8 mouse cellular contexts compared by ENCODE assay signal in the genomic region with DNA sequence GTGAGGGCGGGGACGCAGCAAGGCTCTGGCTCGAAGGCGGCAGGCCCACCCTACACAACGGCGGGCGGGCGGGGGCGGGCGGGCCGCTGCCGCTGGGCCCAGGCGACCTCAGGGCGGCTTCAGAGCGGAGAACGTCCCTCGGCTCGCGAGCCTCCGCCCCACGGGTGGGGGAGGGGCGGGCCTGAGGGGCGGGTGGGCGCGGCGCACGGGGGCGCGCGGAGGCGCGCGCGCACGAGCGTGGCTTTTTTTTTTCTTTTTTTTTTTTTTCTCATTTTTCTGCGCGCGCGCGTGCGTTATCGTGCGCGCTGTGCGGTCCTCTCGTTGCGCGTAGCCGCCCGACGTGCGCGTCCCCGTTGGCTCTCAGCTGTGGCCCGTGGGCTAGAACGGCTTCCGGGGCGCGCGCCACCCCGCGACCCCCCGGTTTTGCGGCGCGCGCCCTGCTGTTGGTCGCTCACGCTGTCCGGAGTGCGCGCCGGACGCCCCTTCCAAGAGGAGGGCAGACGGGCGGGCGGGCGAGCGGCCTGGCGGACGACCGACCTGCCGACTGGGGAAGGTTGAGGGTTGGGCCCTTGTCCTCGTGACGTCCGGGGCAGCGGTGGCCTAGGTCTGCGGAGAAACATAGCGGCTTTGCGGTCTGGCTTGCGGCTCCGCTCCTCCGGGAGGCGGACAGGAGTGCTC. TPM values are rescaled to one million over a fixed set of nuclear protein-coding genes. Genes with fewer than 3 reads are reported as not detected.
DNase-seq lines count a peak whose midpoint lies in the region; ATAC-seq and TF ChIP-seq lines count a peak whose summit lies in the region.

No protein-coding gene starts in this region.

- CTCF ChIA-PET in Patski (lab: Charles Lee): no interaction called here

- H3K9ac ChIP-seq in hindbrain, embryonic 14.5 days: peak overlapping the region; percentile 86

- ATAC-seq in Patski: peak; percentile 38
- peak; percentile 79 for ATAC-seq in hindbrain, embryonic 14.5 days (ENCODE audit: low FRiP score)

- peaks cover 21% of the 10 kb centered on the region for H3K4me1 ChIP-seq in hindbrain, embryonic 14.5 days (replicated peaks; ENCODE audit: control insufficient read depth, insufficient read depth, low read length)

- peak overlapping the region; percentile 98 for H3K27ac ChIP-seq in hindbrain, embryonic 14.5 days

- peak; percentile 27 for DNase-seq in Patski (ENCODE audit: low read depth, low spot score)
- peak; percentile 94 to 96 for DNase-seq in cerebellum, postnatal 10 days
- peak; percentile 60 to 77 for DNase-seq in frontal cortex, postnatal 14 days (ENCODE audit: low spot score in 2 of 2)
- DNase-seq in hindbrain, embryonic 14.5 days (ENCODE audit: low spot score): peak; percentile 91
- peak; percentile 69 to 75 for DNase-seq in layer of hippocampus, postnatal 25 days (ENCODE audit: extremely low spot score in 1 of 2, low spot score in 1 of 2)
- peak; percentile 71 for DNase-seq in lung, postnatal 25 days (ENCODE audit: low spot score)
- peak; percentile 38 for DNase-seq in retina, adult 2 months (ENCODE audit: low read depth, low spot score)
- peak; percentile 87 for DNase-seq in thymus, postnatal 25 days

- peak overlapping the region; percentile 67 for H3K4me2 ChIP-seq in hindbrain, embryonic 14.5 days (replicated peaks)

- no peaks in the 10 kb centered on the region for H3K27me3 ChIP-seq in Patski
- no peaks in the 10 kb centered on the region for H3K27me3 ChIP-seq in hindbrain, embryonic 14.5 days (ENCODE audit: control insufficient read depth, insufficient read depth, low read length)

- TF ChIP-seq CTCF in Patski (IDR thresholded peaks at IDR 0.05): no peak

- WGBS in hindbrain, embryonic 14.5 days: under 1% methylated on average over 82 of the region's 95 CpGs

- no peaks in the 10 kb centered on the region for H3K9me3 ChIP-seq in hindbrain, embryonic 14.5 days (ENCODE audit: control insufficient read depth, low read length)

- POLR2A ChIA-PET in Patski (lab: Charles Lee): interaction anchor here (0.7 to 2.1 kb wide), 4 partner anchors 10 to 892 kb away, joined by 3 to 8 read pairs (median 4); partner anchors contain the start of genes Ndufaf3 and Qars

- H3K36me3 ChIP-seq in hindbrain, embryonic 14.5 days (replicated peaks; ENCODE audit: control insufficient read depth, insufficient read depth): peaks cover 42% of the 10 kb centered on the region

- H3K4me3 ChIP-seq in hindbrain, embryonic 14.5 days (replicated peaks; ENCODE audit: low read length): peak overlapping the region; percentile 95

- in situ Hi-C loops in Patski (cut with MboI; ENCODE audit: low pct_unique_long_range_greater_than_20kb): no loop called here

RNA-seq across cellular contexts. Expression of gene Qrich1, which starts 0.8 kb away (rescaled TPM):
- 93.1 TPM for polyA plus RNA-seq in Patski (2021)
- polyA plus RNA-seq in hindbrain, embryonic 14.5 days (2014; fragmentation: Nextera tagmentation; extraction: Ambion mirVana): 119 and 128 TPM in 2 replicates
- total RNA-seq in layer of hippocampus, postnatal 25 days (2021): 100 to 1,000 TPM; 133 to 142 TPM

RNA-seq across cellular contexts. Expression of gene Qars, which starts 9.9 kb away (rescaled TPM):
- polyA plus RNA-seq in Patski (2021): 156 TPM
- polyA plus RNA-seq in hindbrain, embryonic 14.5 days (2014; fragmentation: Nextera tagmentation; extraction: Ambion mirVana): 61.6 and 66.6 TPM in 2 replicates
- 10 to 100 TPM; 76.6 to 82.5 TPM for total RNA-seq in layer of hippocampus, postnatal 25 days (2021)

RNA-seq across cellular contexts. Expression of gene Usp19, which starts 27.0 kb away (rescaled TPM):
- 142 TPM for polyA plus RNA-seq in Patski (2021)
- polyA plus RNA-seq in hindbrain, embryonic 14.5 days (2014; fragmentation: Nextera tagmentation; extraction: Ambion mirVana): 64.9 and 69.7 TPM in 2 replicates
- total RNA-seq in layer of hippocampus, postnatal 25 days (2021): 100 to 1,000 TPM; 127 to 155 TPM

RNA-seq across cellular contexts. Expression of gene Lamb2, which starts 37.9 kb away (rescaled TPM):
- polyA plus RNA-seq in Patski (2021): 131 TPM
- polyA plus RNA-seq in hindbrain, embryonic 14.5 days (2014; fragmentation: Nextera tagmentation; extraction: Ambion mirVana): 18.9 and 19.4 TPM in 2 replicates
- 10 to 100 TPM; 25.9 to 27.8 TPM for total RNA-seq in layer of hippocampus, postnatal 25 days (2021)

RNA-seq across cellular contexts. Expression of gene Impdh2, which starts 42.7 kb away (rescaled TPM):
- polyA plus RNA-seq in Patski (2021): 93.3 TPM
- 107 and 110 TPM in 2 replicates for polyA plus RNA-seq in hindbrain, embryonic 14.5 days (2014; fragmentation: Nextera tagmentation; extraction: Ambion mirVana)
- total RNA-seq in layer of hippocampus, postnatal 25 days (2021): 10 to 100 TPM; 60.1 to 62.8 TPM

Comparison
In these comparisons a context has a peak if more than half of its experiments do, and no peak if none do; other contexts are left out.
1. Peak in every context shown above with its lines: DNase-seq, ATAC-seq, H3K4me3 ChIP-seq and H3K27ac ChIP-seq.
2. DNase-seq: peak in every context shown above with its lines; median percentile 95 in cerebellum, postnatal 10 days; 91 in hindbrain, embryonic 14.5 days; 87 in thymus, postnatal 25 days; 72 in layer of hippocampus, postnatal 25 days; 71 in lung, postnatal 25 days; 68 in frontal cortex, postnatal 14 days; 38 in retina, adult 2 months; 27 in Patski.